Mouse (Mus musculus): Measurements from ENCODE around the gene Mst1r.

GRCm38 (mm10) chr9:107967437-107967836, 60.8 kb downstream of the Mst1r start:
- TF ChIP-seq CTCF (IDR thresholded peaks at IDR 0.05; ENCODE audit: low read depth): no peak
- no peak for TF ChIP-seq EP300 (IDR thresholded peaks at IDR 0.05; ENCODE audit: low read depth)
